Mouse (Mus musculus) brain, adult 10 weeks (tissue): ENCODE measurements around the gene Esx1. TPM values are rescaled to one million over a fixed set of nuclear protein-coding genes. Genes with fewer than 3 reads are reported as not detected.

Experiments used
- polyA plus RNA-seq: library from polyadenylated mRNA; stranded (reverse); fragments of 350-450 nt; fragmentation: Illumina TruSeq; extraction: RNeasy Lipid Tissue Mini Kit (QIAGEN cat#74804); gene quantifications from one replicate; pipeline ENCODE4 v1.2.3, GENCODE M21; 2015; ENCODE audit warnings: low read depth, low replicate concordance

The Esx1 gene
- polyA plus RNA-seq, result not detected

GRCm38 (mm10) chrX:137121718-137122117 is at the start of gene Esx1:
Esx1 (minus strand) TSS chrX:137122083.

Other genes starting within 250 kb of the Esx1 start
- gene H2bfm, start 194.8 kb downstream of the Esx1 start, polyA plus RNA-seq, result not detected
- gene Tmsb15b2, start 146.6 kb downstream of the Esx1 start, polyA plus RNA-seq, result 51.5 TPM
- 8.4 TPM for gene Tmsb15l, start 145.2 kb downstream of the Esx1 start, polyA plus RNA-seq
- 23.4 TPM for gene Tmsb15b1, start 145.2 kb downstream of the Esx1 start, polyA plus RNA-seq
- gene Zcchc18, start 128.9 kb downstream of the Esx1 start, polyA plus RNA-seq, result 344 TPM
- gene Slc25a53, start 83.8 kb downstream of the Esx1 start, polyA plus RNA-seq, result 15.7 TPM
- 4.8 TPM for gene Fam199x, start 72.5 kb downstream of the Esx1 start, polyA plus RNA-seq